Mouse (Mus musculus): ENCODE results near the gene Cfap300. TPM values are rescaled to one million over a fixed set of nuclear protein-coding genes. Genes with fewer than 3 reads are reported as not detected.

Gene Cfap300
- total RNA-seq (2021): 1 to 10 TPM in 1 of 2 experiments, under 1 TPM in 1; 0.80 to 1.3 TPM

DNA sequence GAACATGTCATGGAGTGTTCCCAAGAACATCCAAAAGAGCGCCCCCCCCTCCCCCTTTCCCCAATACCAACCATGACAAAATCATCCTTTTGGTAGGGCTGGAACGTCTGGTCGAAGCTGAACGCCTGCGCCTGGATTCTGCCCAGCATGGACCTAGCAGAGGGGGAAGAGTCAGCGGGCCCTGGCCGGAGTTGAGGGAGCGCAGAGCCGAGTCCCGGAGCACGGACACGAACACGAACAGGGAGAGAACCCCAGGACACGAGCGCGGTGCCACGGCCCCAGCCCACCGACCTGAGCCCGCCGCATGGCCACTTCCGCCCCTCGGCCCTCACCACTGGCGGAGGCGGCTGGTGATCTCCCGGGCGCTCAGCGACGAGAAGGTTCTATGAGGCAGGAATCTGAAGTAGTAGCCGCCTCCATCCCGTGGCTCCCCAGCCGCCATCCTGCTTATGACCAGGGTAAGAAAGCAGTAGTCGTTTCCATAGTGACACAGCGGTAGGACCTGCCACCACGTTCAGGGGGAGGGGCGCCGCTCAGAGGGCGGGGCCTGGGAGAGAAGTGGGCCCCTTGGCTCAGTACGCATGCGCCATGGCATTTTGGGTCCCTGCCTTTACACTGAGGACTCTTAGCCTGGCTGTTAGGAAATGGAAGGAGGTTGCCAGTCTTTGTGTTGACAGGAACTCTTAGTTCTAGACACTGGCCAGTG is at the start of gene Cfap300:
TSS of gene Cfap300 (minus strand) at position 486 of the 706 bp plus-strand sequence.
- peak; percentile 96 to 97 for DNase-seq
- intact Hi-C loops (cut with DNase I): loop anchor here (5.0 kb wide), 2 partner anchors 35 to 90 kb away; partner anchors contain the start of gene Cep126

DNA sequence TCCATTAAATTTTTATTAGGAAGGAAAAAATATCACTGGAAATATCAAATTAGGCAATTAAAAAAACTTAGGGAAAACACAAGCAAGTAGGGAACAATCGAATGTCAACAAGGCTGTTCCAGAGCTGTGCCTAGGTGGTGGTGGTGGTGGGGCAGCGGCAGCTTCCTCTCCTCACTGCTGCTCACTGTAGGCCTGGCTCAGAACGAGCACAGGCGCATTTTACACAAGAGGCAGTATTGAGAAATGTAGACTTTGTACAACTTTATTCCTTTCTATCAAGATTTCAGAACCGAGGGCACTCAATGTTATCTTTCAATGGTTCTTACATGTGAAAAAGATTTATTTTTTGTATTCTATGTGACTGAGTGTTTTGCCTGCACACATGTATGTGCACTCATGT is 36.3 kb upstream of the Cfap300 start:
- intact Hi-C loops (cut with DNase I): no loop called here
- DNase-seq: no peak

- intact Hi-C loops (cut with DNase I): loop anchor here (5.0 kb wide), 1 partner anchor 362 kb away; no protein-coding TSS in a partner anchor
- peak in 1 of 2 experiments; percentile 9 for DNase-seq
Observed at GRCm38 (mm10) chr9:8074345-8074744, 31.7 kb upstream of the Cfap300 start.

DNA sequence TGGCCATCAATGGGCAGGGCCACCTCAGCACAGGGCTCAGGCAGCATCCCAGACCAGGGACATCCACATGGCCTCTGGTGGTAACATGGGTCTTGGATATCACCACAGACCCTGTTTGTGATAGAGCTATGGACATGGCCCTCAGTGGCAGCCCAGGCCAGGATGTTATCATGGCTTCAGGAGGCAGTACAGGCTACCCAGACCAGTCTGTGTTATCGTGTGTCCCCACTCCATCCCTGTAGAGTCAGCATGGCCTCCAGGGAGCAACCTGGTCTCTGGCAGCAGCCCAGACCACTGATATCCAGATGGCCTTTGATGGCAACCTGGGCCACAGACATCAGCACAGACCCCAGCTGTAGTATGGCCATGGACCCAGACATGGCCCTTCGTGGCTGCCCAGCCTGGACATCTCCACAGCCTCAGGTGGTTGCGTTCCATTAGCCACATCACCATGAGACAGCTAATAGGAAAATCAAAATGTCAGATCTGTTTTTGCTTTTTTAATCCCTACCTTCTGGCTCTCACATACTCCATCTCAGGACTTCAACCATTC is 30.7 kb upstream of the Cfap300 start:
- intact Hi-C loops (cut with DNase I): loop anchor here (5.0 kb wide), 1 partner anchor 361 kb away; no protein-coding TSS in a partner anchor
- no peak for DNase-seq

- intact Hi-C loops (cut with DNase I): no loop called here
- no peak for DNase-seq
Observed at GRCm38 (mm10) chr9:8059636-8060035, 17.0 kb upstream of the Cfap300 start.

GRCm38 (mm10) chr9:8054831-8055230 is 12.2 kb upstream of the Cfap300 start:
- DNase-seq: no peak
- intact Hi-C loops (cut with DNase I): no loop called here

DNA sequence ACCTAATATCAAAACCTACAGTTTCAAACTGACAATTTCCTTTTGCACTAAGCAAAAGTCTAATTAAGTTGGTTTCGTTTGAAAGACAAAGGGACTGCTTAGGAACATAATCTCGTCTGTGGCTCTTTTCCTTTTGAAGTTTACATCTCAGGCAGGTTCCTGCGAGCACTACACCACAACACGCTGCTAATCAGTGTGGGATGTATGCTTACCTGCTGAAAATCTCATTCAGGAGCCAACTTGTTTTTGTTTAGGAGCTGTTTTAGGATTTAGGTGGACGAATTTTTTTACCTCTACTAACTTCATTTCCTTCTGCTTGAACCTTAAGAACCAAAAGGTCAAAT is 393 bp upstream of the Cfap300 start:
- DNase-seq: no peak
- intact Hi-C loops (cut with DNase I): loop anchor here (5.0 kb wide), 2 partner anchors 36 to 89 kb away; partner anchors contain the start of gene Cep126

GRCm38 (mm10) chr9:8035546-8035945 is 7.1 kb downstream of the Cfap300 start:
- intact Hi-C loops (cut with DNase I): no loop called here
- no peak for DNase-seq

DNA sequence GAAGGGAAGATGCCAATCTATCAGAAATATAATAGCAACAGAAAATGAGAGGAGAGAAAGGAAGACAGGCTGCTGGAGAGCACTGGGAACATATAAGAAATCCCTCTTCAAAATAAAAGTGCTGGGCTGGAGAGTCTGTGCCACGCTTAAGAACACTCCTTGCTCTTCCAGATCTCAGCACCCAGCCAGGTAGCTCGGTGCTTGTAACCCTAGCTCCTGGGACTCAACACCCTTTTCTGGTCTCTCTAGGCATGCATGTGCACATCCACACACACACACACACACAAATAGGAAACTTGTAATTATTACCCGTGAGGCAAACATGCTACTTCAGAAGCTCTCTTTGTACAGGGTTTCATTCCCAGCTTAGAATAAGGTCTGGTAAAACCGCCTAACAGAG is 7.5 kb downstream of the Cfap300 start:
- intact Hi-C loops (cut with DNase I): no loop called here
- no peak for DNase-seq

- intact Hi-C loops (cut with DNase I): no loop called here
- DNase-seq: no peak
Observed at GRCm38 (mm10) chr9:8034143-8034542, 8.5 kb downstream of the Cfap300 start.

GRCm38 (mm10) chr9:8032847-8033246 is 9.8 kb downstream of the Cfap300 start:
- DNase-seq: no peak
- intact Hi-C loops (cut with DNase I): no loop called here

DNA sequence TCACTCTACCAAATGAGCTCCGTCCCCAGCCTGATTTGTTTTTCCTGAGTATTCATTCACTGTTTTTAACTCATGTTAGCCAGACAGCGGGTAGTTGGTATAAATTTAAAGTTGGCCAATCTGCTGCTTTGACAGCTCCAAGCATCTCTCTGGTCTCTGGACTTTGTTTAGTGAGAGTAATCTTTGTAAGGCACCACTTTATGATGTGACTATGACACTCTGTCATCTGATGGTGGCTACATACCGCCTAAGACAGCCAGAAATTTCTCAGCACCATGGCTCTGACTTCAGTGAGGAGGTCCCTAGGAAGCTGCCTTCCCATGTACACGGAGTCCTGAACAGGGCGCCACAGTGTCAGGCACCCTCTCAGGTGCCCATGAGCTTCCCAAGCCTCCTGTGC is 24.0 kb downstream of the Cfap300 start:
- intact Hi-C loops (cut with DNase I): no loop called here
- no peak for DNase-seq

DNA sequence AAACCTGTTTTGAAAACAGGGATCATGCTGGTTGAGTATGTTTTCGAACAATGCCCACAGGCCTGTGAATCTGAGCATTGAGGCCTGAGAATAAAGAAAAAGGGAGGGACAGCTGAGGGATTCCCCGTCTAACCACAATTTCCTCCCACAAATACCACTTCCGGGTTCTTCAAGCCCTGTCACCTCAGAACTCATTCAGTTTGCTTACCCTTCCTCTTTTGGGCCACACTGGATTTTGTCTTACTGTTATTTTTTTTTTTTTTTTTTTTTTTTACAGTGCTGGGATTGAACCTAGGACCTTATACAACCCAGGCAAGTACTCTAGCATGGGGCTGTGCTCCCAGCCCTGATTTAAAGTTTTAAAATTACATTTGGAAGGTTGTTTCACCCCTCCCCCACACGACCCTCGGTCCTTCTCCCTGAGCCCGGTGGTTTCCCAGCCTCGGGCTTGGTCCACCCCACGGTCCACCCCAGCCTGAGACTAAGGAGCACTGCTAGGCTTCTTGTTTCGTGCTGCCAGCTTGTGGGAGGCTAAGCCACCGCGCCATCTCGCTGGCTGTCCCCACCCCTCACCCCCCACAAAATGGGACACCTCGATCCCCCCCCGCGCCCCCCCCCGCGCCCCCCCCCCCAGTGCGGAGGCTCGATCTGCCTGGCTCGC is 25.2 kb downstream of the Cfap300 start:
- peak; percentile 31 to 36 for DNase-seq
- intact Hi-C loops (cut with DNase I): no loop called here

- intact Hi-C loops (cut with DNase I): loop anchor here (2.0 to 5.0 kb wide), 6 partner anchors 42 to 822 kb away; partner anchors contain the start of genes Birc2, Cep126, Dcun1d5 and Dync2h1
- peak; percentile 89 to 92 for DNase-seq
Observed at GRCm38 (mm10) chr9:8004370-8004991, 38.1 kb downstream of the Cfap300 start, which contains the start of gene Yap1. Yap1 (minus strand) TSS chr9:8004596.

GRCm38 (mm10) chr9:8003301-8004271 is 39.0 kb downstream of the Cfap300 start:
- DNase-seq: peak; percentile 60 to 74
- intact Hi-C loops (cut with DNase I): loop anchor here (2.0 to 5.0 kb wide), 7 partner anchors 19 to 821 kb away; partner anchors contain the start of genes Birc2, Cep126, Dcun1d5 and Dync2h1

DNA sequence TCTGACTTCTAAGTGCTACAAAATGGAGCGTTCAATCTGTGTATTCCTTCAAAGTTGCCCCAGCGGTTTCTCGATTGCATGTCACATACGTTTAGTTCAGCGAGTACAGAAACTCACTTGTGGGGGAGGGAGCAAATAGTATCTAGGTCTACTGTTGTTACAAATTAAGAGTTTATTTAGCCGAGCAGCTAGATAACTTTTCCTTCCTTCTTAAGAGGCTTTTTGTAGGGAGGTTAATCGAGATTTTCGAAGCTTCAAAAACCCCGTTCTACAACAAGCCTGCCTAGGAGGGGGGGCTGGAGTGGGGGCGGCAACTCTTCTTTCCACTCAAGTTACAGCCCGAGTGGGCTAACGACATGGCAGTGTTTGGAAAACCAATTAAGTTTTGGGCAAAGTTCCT is 39.8 kb downstream of the Cfap300 start:
- DNase-seq: no peak
- intact Hi-C loops (cut with DNase I): loop anchor here (2.0 to 5.0 kb wide), 6 partner anchors 18 to 821 kb away; partner anchors contain the start of genes Cep126, Dcun1d5, Dync2h1 and Tmem123

DNA sequence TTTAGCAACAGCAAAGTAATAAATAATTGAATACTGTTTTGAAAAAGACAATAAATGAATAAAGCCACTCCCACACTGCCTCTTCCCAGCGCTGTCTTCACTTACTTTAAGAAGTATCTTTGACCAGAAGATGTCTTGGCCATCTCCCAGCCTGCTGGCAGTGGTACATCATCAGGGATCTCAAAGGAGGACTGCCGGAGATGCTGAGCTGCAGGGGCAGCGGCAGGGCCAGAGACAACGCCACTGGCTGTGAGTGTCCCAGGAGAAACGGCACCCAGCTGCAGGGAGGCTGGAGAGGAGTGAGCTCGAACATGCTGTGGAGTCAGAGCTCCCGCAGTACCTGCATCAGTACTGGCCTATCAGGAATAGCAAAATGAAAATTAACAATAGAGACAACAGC is 41.3 kb downstream of the Cfap300 start:
- DNase-seq: no peak
- intact Hi-C loops (cut with DNase I): loop anchor here (5.0 kb wide), 5 partner anchors 39 to 819 kb away; partner anchors contain the start of genes Cep126, Dcun1d5, Dync2h1 and Tmem123

- intact Hi-C loops (cut with DNase I): no loop called here
- no peak for DNase-seq
Observed at GRCm38 (mm10) chr9:7994275-7994674, 48.3 kb downstream of the Cfap300 start.

GRCm38 (mm10) chr9:7992651-7993050 is 50.0 kb downstream of the Cfap300 start:
- peak; percentile 47 to 48 for DNase-seq
- intact Hi-C loops (cut with DNase I): no loop called here
